Mouse (Mus musculus) bone marrow, adult 2 months (tissue): ENCODE results near the gene Golt1a.

ENCODE experiments used
- CTCF ChIP-seq: fragments of 200-500 bp; IDR thresholded peaks from 2 replicates; pipeline ENCODE4 v1.5.1; 2011; ENCODE audit warnings: low read length, control low read depth; ENCODE audit not compliant: control insufficient read depth, insufficient read depth
- POLR2A ChIP-seq: fragments of 200-500 bp; IDR thresholded peaks from 2 replicates; pipeline ENCODE4 v1.6.1; 2011; ENCODE audit warnings: low read depth, mild to moderate bottlenecking, control low read depth, low read length, borderline replicate concordance; ENCODE audit not compliant: control insufficient read depth

DNA sequence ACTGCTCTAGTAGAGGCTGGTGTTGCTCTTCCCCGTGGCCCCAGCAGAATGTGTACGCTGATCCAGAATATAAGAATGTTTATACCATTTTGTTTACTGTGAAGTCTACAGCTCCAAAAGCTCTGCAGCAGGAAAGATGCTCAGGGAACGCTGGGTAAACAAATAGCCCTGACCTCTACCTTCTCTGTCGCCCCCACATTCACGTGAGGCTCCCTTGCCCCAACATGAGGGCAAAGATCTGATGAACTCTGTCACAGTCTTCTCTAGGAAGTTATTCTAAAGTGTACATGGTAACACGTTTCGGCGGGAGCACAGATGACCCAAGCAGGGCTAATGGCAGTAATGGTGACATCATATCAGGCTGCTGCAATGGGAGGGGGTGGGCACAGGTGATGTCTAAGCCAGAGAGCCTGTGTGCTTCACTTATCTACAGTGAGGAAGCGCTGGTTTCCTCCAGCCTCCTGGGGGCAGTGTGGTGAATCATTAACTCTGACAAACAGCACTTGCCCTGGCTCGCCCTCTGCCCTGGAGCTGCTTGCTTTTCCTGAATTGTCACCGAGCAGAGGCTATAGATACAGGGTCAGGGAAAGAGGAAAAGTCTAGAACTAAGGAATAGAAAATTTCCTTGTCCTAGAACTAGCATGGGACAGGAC lies 44.4 kb upstream of the Golt1a start:
- peak; percentile 12; the same call in 1 of the 2 replicates for TF ChIP-seq CTCF
- no peak for TF ChIP-seq POLR2A
